Mouse (Mus musculus) liver, embryonic 15.5 days (tissue): ENCODE data around the gene Nr0b1. TPM values are rescaled to one million over a fixed set of nuclear protein-coding genes. Genes with fewer than 3 reads are reported as not detected.

ENCODE experiments used
- ATAC-seq: fragments of 200-750 bp; cut with Nextera tagmentation; 2 replicates; pipeline ENCODE4 v1.8.0; 2017; ENCODE audit warnings: moderate number of reproducible peaks, mild to moderate bottlenecking, moderate library complexity; ENCODE audit not compliant: insufficient read depth
- H3K27ac ChIP-seq: fragments of 300-500 bp; sonication (generic); replicated peaks from 2 replicates; pipeline ENCODE4 v1.5.1; 2015; ENCODE audit warnings: mild to moderate bottlenecking, inconsistent platforms
- H3K27me3 ChIP-seq: fragments of 300-500 bp; sonication (generic); 2 replicates; pipeline ENCODE4 v1.6.1; 2015; ENCODE audit warnings: mild to moderate bottlenecking, inconsistent platforms
- H3K36me3 ChIP-seq: fragments of 300-500 bp; sonication (generic); replicated peaks from 2 replicates; pipeline ENCODE4 v1.6.1; 2015; ENCODE audit warnings: moderate library complexity, mild to moderate bottlenecking, inconsistent platforms
- H3K4me1 ChIP-seq: fragments of 300-500 bp; sonication (generic); replicated peaks from 2 replicates; pipeline ENCODE4 v1.6.1; 2015; ENCODE audit warnings: inconsistent platforms
- H3K4me2 ChIP-seq: fragments of 300-500 bp; sonication (generic); 2 replicates; pipeline ENCODE4 v1.6.1; 2015; ENCODE audit warnings: moderate library complexity, mild to moderate bottlenecking, inconsistent platforms
- H3K4me3 ChIP-seq: fragments of 300-500 bp; sonication (generic); replicated peaks from 2 replicates; pipeline ENCODE4 v1.5.1; 2015; ENCODE audit warnings: mild to moderate bottlenecking, inconsistent platforms
- H3K9ac ChIP-seq: fragments of 300-500 bp; sonication (generic); 2 replicates; pipeline ENCODE4 v1.6.1; 2015; ENCODE audit warnings: moderate library complexity, mild to moderate bottlenecking, inconsistent platforms
- H3K9me3 ChIP-seq: fragments of 300-500 bp; sonication (generic); replicated peaks from 2 replicates; pipeline ENCODE4 v1.6.1; 2016; ENCODE audit warnings: inconsistent platforms
- WGBS: fragments of 180-500 bp; shearing (Covaris S2); methylation state at CpG from one replicate; pipeline ENCODE4 v1.1.7; 2015; ENCODE audit warnings: mixed read lengths; ENCODE audit not compliant: insufficient replicate concordance; 5-methylcytosine and 5-hydroxymethylcytosine counted together
- polyA plus RNA-seq: library from polyadenylated mRNA; unstranded; fragments of >200 nt; fragmentation: Nextera tagmentation; extraction: Ambion mirVana; gene quantifications from 2 replicates; pipeline ENCODE4 v1.2.1, GENCODE M21; 2015

The Nr0b1 gene
- polyA plus RNA-seq, result 0.08 and 0.14 TPM in 2 replicates

GRCm38 (mm10) chrX:86191614-86192419, at the start of gene Nr0b1:
Nr0b1 (plus strand) TSS chrX:86191764.
- H3K9me3 ChIP-seq, result no peaks in the 10 kb centered on the region
- no peak within 1 kb of the TSS for H3K9ac ChIP-seq
- H3K4me3 ChIP-seq, result no peak within 1 kb of the TSS
- H3K36me3 ChIP-seq, result no peaks in the 10 kb centered on the region
- H3K27ac ChIP-seq, result no peak within 1 kb of the TSS
- H3K4me2 ChIP-seq, result no peak within 1 kb of the TSS
- WGBS, result 18% methylated on average over 53 of the region's 53 CpGs
- H3K4me1 ChIP-seq, result no peaks in the 10 kb centered on the region
- H3K27me3 ChIP-seq, result peaks cover 15% of the 10 kb centered on the region
- ATAC-seq, result no peak

GRCm38 (mm10) chrX:86187250-86187649, 4.3 kb upstream of the Nr0b1 start:
- Histone ChIP-seq H3K9me3 (no peaks in the 10 kb centered on the region), H3K27me3 (peaks cover 10% of the 10 kb centered on the region), H3K36me3 (no peaks in the 10 kb centered on the region), H3K4me1 (no peaks in the 10 kb centered on the region), H3K9ac (no peak overlapping the region), H3K27ac (no peak overlapping the region), H3K4me3 (no peak overlapping the region), H3K4me2 (no peak overlapping the region)
- ATAC-seq, result no peak
- 67% methylated on average over 2 of the region's 2 CpGs for WGBS

- no peaks in the 10 kb centered on the region for H3K4me1 ChIP-seq
- no peak overlapping the region for H3K4me3 ChIP-seq
- peaks cover 15% of the 10 kb centered on the region for H3K27me3 ChIP-seq
- no peak overlapping the region for H3K27ac ChIP-seq
- 21% methylated on average over 25 of the region's 25 CpGs for WGBS
- H3K4me2 ChIP-seq, result no peak overlapping the region
- H3K9me3 ChIP-seq, result no peaks in the 10 kb centered on the region
- H3K36me3 ChIP-seq, result no peaks in the 10 kb centered on the region
- no peak overlapping the region for H3K9ac ChIP-seq
- no peak for ATAC-seq
Observed at GRCm38 (mm10) chrX:86192420-86192994, 943 bp downstream of the Nr0b1 start.

- no peaks in the 10 kb centered on the region for H3K4me1 ChIP-seq
- H3K36me3 ChIP-seq, result no peaks in the 10 kb centered on the region
- no peak overlapping the region for H3K4me2 ChIP-seq
- WGBS, result 29% methylated on average over 4 of the region's 4 CpGs
- no peak overlapping the region for H3K4me3 ChIP-seq
- H3K27me3 ChIP-seq, result peaks cover 15% of the 10 kb centered on the region
- no peak overlapping the region for H3K27ac ChIP-seq
- H3K9me3 ChIP-seq, result no peaks in the 10 kb centered on the region
- H3K9ac ChIP-seq, result no peak overlapping the region
- ATAC-seq, result no peak
Observed at GRCm38 (mm10) chrX:86193386-86193785, 1.8 kb downstream of the Nr0b1 start.

GRCm38 (mm10) chrX:86237246-86237645, 45.7 kb downstream of the Nr0b1 start:
- Histone ChIP-seq H3K27ac (no peak overlapping the region), H3K9me3 (no peaks in the 10 kb centered on the region)
- 13% methylated on average over 1 of the region's 1 CpGs for WGBS

More at GRCm38 (mm10) chrX:86237246-86237645, 45.7 kb downstream of the Nr0b1 start:
- Histone ChIP-seq H3K4me2 (no peak overlapping the region), H3K36me3 (no peaks in the 10 kb centered on the region), H3K4me1 (no peaks in the 10 kb centered on the region), H3K9ac (no peak overlapping the region), H3K27me3 (no peaks in the 10 kb centered on the region), H3K4me3 (no peak overlapping the region)
- no peak for ATAC-seq

Other genes with a start within 250 kb of the Nr0b1 start
- gene Samt3, start 147.6 kb upstream of the Nr0b1 start, polyA plus RNA-seq, result not detected in 2 replicates
- gene Mageb4, start 113.3 kb downstream of the Nr0b1 start, polyA plus RNA-seq, result not detected in 2 replicates